Mouse (Mus musculus) lung, adult 10 weeks (tissue): Measurements from ENCODE around the gene A530032D15Rik. TPM values are rescaled to one million over a fixed set of nuclear protein-coding genes. Genes with fewer than 3 reads are reported as not detected.

Experiments
- polyA plus RNA-seq: library from polyadenylated mRNA; stranded (reverse); fragments of 350-450 nt; fragmentation: Illumina TruSeq; extraction: RNeasy Lipid Tissue Mini Kit (QIAGEN cat#74804); gene quantifications from one replicate; pipeline ENCODE4 v1.2.3, GENCODE M21; 2014; ENCODE audit warnings: low read depth, low replicate concordance; ENCODE audit not compliant: insufficient read depth

A530032D15Rik gene
- 0.74 TPM for polyA plus RNA-seq

GRCm38 (mm10) chr1:85109753-85110152, at the start of gene A530032D15Rik:
A530032D15Rik (minus strand) TSS chr1:85109853.

GRCm38 (mm10) chr1:85099864-85100263, 9.8 kb downstream of the A530032D15Rik start, which contains the start of gene Gm10553:
Gm10553 (plus strand) TSS chr1:85100164.

Other genes starting within 250 kb of the A530032D15Rik start
- gene Slc16a14, start 174.7 kb downstream of the A530032D15Rik start, polyA plus RNA-seq = not detected
- not detected for gene Gm10553, start 9.7 kb downstream of the A530032D15Rik start, polyA plus RNA-seq
- 3.8 TPM for gene C130026I21Rik, start 160.7 kb upstream of the A530032D15Rik start, polyA plus RNA-seq